Mouse (Mus musculus): ENCODE data around the gene Abcb4. TPM values are rescaled to one million over a fixed set of nuclear protein-coding genes. Genes with fewer than 3 reads are reported as not detected.
"Not testable (repeated sequence)": the region's sequence is repeated elsewhere in the genome, so short reads cannot be mapped to it uniquely, and the experiment has no call there.

The Abcb4 gene
- total RNA-seq, 2 experiments from 2014 or later: 84.6 to 95.4 TPM

GRCm38 (mm10) chr5:8996686-8997512 is 103.4 kb downstream of the Abcb4 start, which contains the start of gene Crot:
TSS of gene Crot (minus strand) at chr5:8997324.
- peak; percentile 93 for DNase-seq (ENCODE audit: low spot score)

- no peak for DNase-seq (ENCODE audit: low spot score)
Observed at GRCm38 (mm10) chr5:8997513-8997895, 104.0 kb downstream of the Abcb4 start.

- no peak for DNase-seq (ENCODE audit: low spot score)
Observed at GRCm38 (mm10) chr5:8999108-8999507, 105.6 kb downstream of the Abcb4 start.

GRCm38 (mm10) chr5:9000006-9000405 is 106.5 kb downstream of the Abcb4 start:
- DNase-seq (ENCODE audit: low spot score): not testable (repeated sequence)

- not testable (repeated sequence) for DNase-seq (ENCODE audit: low spot score)
Observed at GRCm38 (mm10) chr5:9006585-9006984, 113.1 kb downstream of the Abcb4 start.

Other genes with a start within 250 kb of the Abcb4 start
- gene Abcb1a, start 233.6 kb upstream of the Abcb4 start, total RNA-seq (2021): 1 to 10 TPM; 3.3 to 3.9 TPM
- gene Abcb1b, start 95.6 kb upstream of the Abcb4 start, total RNA-seq (2021): 1 to 10 TPM; 5.7 to 5.9 TPM
- gene Crot, start 103.6 kb downstream of the Abcb4 start, total RNA-seq (2021): 10 to 100 TPM; 26.6 to 26.7 TPM
- 10 to 100 TPM in 1 of 2 experiments, 1 to 10 TPM in 1; 9.7 to 11.0 TPM for gene Tmem243, start 207.0 kb downstream of the Abcb4 start, total RNA-seq (2021)